Mouse (Mus musculus) lung, adult 18-20 months (tissue): Measurements from ENCODE around the gene Tenm3.
A peak's percentile ranks its signal among the peaks of the same experiment; 100 is the strongest.

ENCODE experiments used
- DNase-seq, 2 experiments: peaks; one replicate each; pipeline ENCODE4 v3.0.0; 2022; ENCODE audit warnings: mixed read lengths in 2 of 2

The Tenm3 gene

GRCm38 (mm10) chr8:48572345-48572744, 271.4 kb downstream of the Tenm3 start:
- no peak for DNase-seq

- no peak for DNase-seq
Observed at GRCm38 (mm10) chr8:48568608-48569007, 275.1 kb downstream of the Tenm3 start.

- no peak for DNase-seq
Observed at GRCm38 (mm10) chr8:48567929-48568607, 275.7 kb downstream of the Tenm3 start.

- DNase-seq: no peak
Observed at GRCm38 (mm10) chr8:48560227-48560626, 283.5 kb downstream of the Tenm3 start.

GRCm38 (mm10) chr8:48555546-48556141, 288.1 kb downstream of the Tenm3 start:
- no peak for DNase-seq

- DNase-seq: peak in 1 of 2 experiments; percentile 13
Observed at GRCm38 (mm10) chr8:48554762-48555545, 288.8 kb downstream of the Tenm3 start.

- no peak for DNase-seq
Observed at GRCm38 (mm10) chr8:48553791-48554288, 289.9 kb downstream of the Tenm3 start.

GRCm38 (mm10) chr8:48552306-48552705, 291.4 kb downstream of the Tenm3 start:
- no peak for DNase-seq

GRCm38 (mm10) chr8:48551370-48551769, 292.4 kb downstream of the Tenm3 start:
- no peak for DNase-seq

- no peak for DNase-seq
Observed at GRCm38 (mm10) chr8:48548908-48549307, 294.8 kb downstream of the Tenm3 start.

GRCm38 (mm10) chr8:48545631-48546030, 298.1 kb downstream of the Tenm3 start:
- DNase-seq: no peak

- DNase-seq: no peak
Observed at GRCm38 (mm10) chr8:48544840-48545239, 298.9 kb downstream of the Tenm3 start.

GRCm38 (mm10) chr8:48542141-48542540, 301.6 kb downstream of the Tenm3 start:
- no peak for DNase-seq

- DNase-seq: no peak
Observed at GRCm38 (mm10) chr8:48540894-48541293, 302.9 kb downstream of the Tenm3 start.

GRCm38 (mm10) chr8:48535833-48536232, 307.9 kb downstream of the Tenm3 start:
- no peak for DNase-seq

GRCm38 (mm10) chr8:48531795-48532194, 312.0 kb downstream of the Tenm3 start:
- no peak for DNase-seq

- no peak for DNase-seq
Observed at GRCm38 (mm10) chr8:48530916-48531570, 312.7 kb downstream of the Tenm3 start.

- no peak for DNase-seq
Observed at GRCm38 (mm10) chr8:48527418-48527817, 316.3 kb downstream of the Tenm3 start.

- no peak for DNase-seq
Observed at GRCm38 (mm10) chr8:48522536-48523123, 321.1 kb downstream of the Tenm3 start.

GRCm38 (mm10) chr8:48522004-48522403, 321.7 kb downstream of the Tenm3 start:
- no peak for DNase-seq

- DNase-seq: no peak
Observed at GRCm38 (mm10) chr8:48517431-48517830, 326.3 kb downstream of the Tenm3 start.

- no peak for DNase-seq
Observed at GRCm38 (mm10) chr8:48514230-48514629, 329.5 kb downstream of the Tenm3 start.

- DNase-seq: no peak
Observed at GRCm38 (mm10) chr8:48513801-48514200, 329.9 kb downstream of the Tenm3 start.
